Mouse (Mus musculus) frontal cortex, adult 2 months (tissue): ENCODE data around the gene Serpinb8. TPM values are rescaled to one million over a fixed set of nuclear protein-coding genes. Genes with fewer than 3 reads are reported as not detected.

Source experiments
- DNase-seq, 2 experiments: peaks; one replicate each; pipeline ENCODE4 v3.0.0; 2022; ENCODE audit warnings: low spot score in 1 of 2; ENCODE audit errors: extremely low spot score in 1 of 2
- polyA plus RNA-seq: library from polyadenylated mRNA; depleted of rRNA; stranded (reverse); fragments of >200 nt; gene quantifications from 2 replicates; pipeline ENCODE4 v1.2.3, GENCODE M21; 2012; rRNA removed

Gene Serpinb8
- polyA plus RNA-seq, 1 experiment = 7.3 TPM

DNA sequence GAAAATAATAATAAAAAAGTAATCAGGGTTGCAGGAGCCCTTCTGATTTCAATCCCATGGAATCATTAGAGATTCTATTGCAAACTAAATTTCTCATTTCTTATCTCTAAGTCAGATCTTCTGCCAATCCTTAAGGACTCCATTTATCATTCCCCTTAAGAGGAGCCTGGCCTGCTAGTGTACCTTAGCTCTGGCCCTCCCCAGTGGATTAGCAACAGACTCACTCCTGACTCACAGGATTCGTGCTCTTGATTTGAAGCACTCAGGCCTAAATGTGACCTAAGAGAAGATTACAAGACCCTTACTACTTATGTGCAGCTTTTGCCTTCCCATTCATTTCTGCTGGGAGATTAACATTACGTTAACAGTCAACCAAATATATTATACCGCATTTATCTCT is 48.7 kb downstream of the Serpinb8 start:
- DNase-seq = no peak

DNA sequence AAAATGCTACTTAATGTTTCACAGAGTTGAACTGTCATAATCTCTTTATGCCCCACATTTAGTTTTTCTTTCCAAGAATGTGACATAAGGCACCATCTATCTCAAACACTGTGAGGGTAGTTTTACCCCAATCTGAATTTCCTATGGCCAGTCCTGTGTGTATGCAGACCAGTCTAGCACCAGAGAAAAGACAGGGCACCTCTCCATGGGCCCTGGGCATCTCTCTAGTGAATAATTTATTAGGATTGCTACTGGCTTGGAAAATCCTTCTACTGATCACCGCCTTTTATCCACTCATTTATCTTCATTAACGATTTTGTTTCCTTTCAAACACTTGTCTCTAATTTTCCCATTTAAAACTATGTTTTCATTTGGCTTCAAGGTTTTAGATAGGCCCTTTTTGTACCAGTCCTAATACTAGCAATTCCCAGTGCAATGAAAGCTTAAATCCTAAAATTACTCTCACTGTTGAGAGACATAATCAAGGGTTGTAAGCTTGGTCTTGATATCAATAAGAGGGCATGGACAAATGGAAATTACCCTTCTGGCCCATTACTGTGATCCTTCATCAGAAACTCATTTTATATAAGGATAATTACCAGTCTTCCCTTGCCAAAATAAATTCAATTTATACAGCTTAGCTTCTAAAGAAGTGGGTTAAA is 52.8 kb downstream of the Serpinb8 start:
- DNase-seq = no peak

DNA sequence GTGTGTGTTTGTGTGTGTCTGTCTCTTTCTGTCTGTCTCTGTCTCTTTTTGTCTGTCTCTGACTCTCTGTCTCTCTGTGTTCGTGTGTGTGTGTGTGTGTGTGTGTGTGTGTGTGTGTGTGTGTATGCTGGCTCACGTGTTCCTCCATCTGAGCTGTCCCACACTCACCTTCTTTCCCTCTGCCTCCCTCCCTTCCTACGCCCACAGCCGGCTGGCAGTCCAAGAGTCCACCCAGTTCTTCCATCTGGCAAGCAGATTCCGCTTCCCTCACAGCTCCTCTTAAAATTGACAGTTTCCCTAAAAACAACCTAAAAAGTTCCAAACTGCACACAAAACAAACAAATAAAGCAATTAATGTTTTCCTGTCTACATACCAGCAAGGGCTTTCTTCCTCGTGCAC is 55.3 kb downstream of the Serpinb8 start:
- peak; percentile 47 to 77 for DNase-seq

DNA sequence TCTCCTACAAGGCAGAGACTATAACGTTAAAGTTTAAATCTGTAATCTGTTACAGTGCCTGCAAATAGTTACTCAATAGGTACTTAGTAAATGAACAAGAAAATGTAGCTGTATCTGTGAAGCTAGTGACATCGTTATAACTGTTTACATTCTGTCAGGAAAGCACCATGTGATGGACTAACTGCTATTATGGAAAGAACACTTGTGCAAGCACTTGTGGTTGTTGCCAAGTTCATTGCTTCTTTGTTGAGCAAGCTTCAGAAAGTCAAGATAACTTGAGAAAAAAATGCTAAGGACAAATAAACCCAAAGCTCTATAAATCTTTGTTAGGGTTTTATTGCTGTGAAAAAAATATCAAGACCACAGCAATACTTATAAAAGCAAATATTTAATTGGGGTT is 67.9 kb downstream of the Serpinb8 start:
- no peak for DNase-seq

Other genes starting within 250 kb of the Serpinb8 start
- 0.13 TPM in 1 of 2 replicates, not detected in the other for gene Serpinb11, start 228.8 kb upstream of the Serpinb8 start, polyA plus RNA-seq
- 0.06 and 0.08 TPM in 2 replicates for gene Serpinb7, start 190.4 kb upstream of the Serpinb8 start, polyA plus RNA-seq
- gene Serpinb2, start 78.6 kb upstream of the Serpinb8 start, polyA plus RNA-seq = 0.08 and 0.11 TPM in 2 replicates